Mouse (Mus musculus) right cerebral cortex, adult 2 months (tissue): ENCODE measurements around the gene Arntl2.
A peak's percentile ranks its signal among the peaks of the same experiment; 100 is the strongest.
"Not testable (repeated sequence)": the region's sequence is repeated elsewhere in the genome, so short reads cannot be mapped to it uniquely, and the experiment has no call there.

Experiments used
- DNase-seq, 2 experiments: peaks; one replicate each; pipeline ENCODE4 v3.0.0; 2021 to 2022; ENCODE audit warnings: low spot score in 2 of 2

The Arntl2 gene

GRCm38 (mm10) chr6:146795924-146796545, at the start of gene Arntl2:
Gene Arntl2 (plus strand): TSS chr6:146796055.
- DNase-seq = peak; percentile 65 to 76

GRCm38 (mm10) chr6:146746577-146746976, 49.3 kb upstream of the Arntl2 start:
- DNase-seq = no peak

- DNase-seq = no peak
Measured at GRCm38 (mm10) chr6:146747057-146747456, 48.8 kb upstream of the Arntl2 start.

GRCm38 (mm10) chr6:146748271-146748670, 47.6 kb upstream of the Arntl2 start:
- DNase-seq = no peak

- DNase-seq = no peak
Measured at GRCm38 (mm10) chr6:146751671-146752070, 44.2 kb upstream of the Arntl2 start.

GRCm38 (mm10) chr6:146752178-146752577, 43.7 kb upstream of the Arntl2 start:
- no peak for DNase-seq

- DNase-seq = no peak
Measured at GRCm38 (mm10) chr6:146752612-146753011, 43.2 kb upstream of the Arntl2 start.

- DNase-seq = no peak
Measured at GRCm38 (mm10) chr6:146753560-146754160, 42.2 kb upstream of the Arntl2 start.

GRCm38 (mm10) chr6:146755136-146755535, 40.7 kb upstream of the Arntl2 start:
- DNase-seq = no peak

GRCm38 (mm10) chr6:146755679-146756078, 40.2 kb upstream of the Arntl2 start:
- DNase-seq = no peak

GRCm38 (mm10) chr6:146759027-146759426, 36.8 kb upstream of the Arntl2 start:
- no peak for DNase-seq

GRCm38 (mm10) chr6:146760022-146760421, 35.8 kb upstream of the Arntl2 start:
- no peak for DNase-seq

GRCm38 (mm10) chr6:146760736-146761135, 35.1 kb upstream of the Arntl2 start:
- no peak for DNase-seq

- peak in 1 of 2 experiments; percentile 11 for DNase-seq
Measured at GRCm38 (mm10) chr6:146762264-146762898, 33.5 kb upstream of the Arntl2 start.

- DNase-seq = no peak
Measured at GRCm38 (mm10) chr6:146764593-146764992, 31.3 kb upstream of the Arntl2 start.

GRCm38 (mm10) chr6:146765270-146765669, 30.6 kb upstream of the Arntl2 start:
- no peak for DNase-seq

- DNase-seq = no peak
Measured at GRCm38 (mm10) chr6:146768813-146769404, 26.9 kb upstream of the Arntl2 start.

- DNase-seq = no peak
Measured at GRCm38 (mm10) chr6:146770005-146770745, 25.7 kb upstream of the Arntl2 start.

GRCm38 (mm10) chr6:146770808-146771207, 25.0 kb upstream of the Arntl2 start:
- DNase-seq = no peak

GRCm38 (mm10) chr6:146775864-146776263, 20.0 kb upstream of the Arntl2 start:
- not testable (repeated sequence) for DNase-seq

GRCm38 (mm10) chr6:146776610-146777389, 19.1 kb upstream of the Arntl2 start:
- no peak for DNase-seq
